Mouse (Mus musculus): ENCODE measurements around the gene Gpr150.

Gene Gpr150

DNA sequence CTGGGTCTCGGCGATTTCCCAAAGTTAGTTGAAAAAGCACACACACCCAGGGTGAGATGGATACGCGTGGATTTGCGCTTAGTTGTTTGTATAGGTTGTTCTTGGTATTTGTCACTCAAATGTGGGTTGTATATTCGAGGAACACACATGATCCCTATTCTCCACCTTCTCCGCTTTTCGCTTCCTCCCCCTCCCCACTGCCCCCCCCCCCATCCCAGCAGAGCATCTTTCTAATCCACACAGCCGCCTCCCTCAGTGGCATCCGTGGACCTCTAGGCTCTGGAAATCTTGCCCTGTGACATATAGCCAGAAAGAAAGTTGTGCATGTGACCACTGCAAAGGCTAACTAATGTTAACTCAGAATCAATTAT, at the start of gene Gpr150:
Gene Gpr150, minus strand, starts transcription at position 101 of the 371 bp plus-strand sequence.
- DNase-seq, result no peak

- DNase-seq, result no peak
These were observed 45.2 kb upstream of the Gpr150 start for GRCm38 (mm10) chr13:76101989-76102388.

DNA sequence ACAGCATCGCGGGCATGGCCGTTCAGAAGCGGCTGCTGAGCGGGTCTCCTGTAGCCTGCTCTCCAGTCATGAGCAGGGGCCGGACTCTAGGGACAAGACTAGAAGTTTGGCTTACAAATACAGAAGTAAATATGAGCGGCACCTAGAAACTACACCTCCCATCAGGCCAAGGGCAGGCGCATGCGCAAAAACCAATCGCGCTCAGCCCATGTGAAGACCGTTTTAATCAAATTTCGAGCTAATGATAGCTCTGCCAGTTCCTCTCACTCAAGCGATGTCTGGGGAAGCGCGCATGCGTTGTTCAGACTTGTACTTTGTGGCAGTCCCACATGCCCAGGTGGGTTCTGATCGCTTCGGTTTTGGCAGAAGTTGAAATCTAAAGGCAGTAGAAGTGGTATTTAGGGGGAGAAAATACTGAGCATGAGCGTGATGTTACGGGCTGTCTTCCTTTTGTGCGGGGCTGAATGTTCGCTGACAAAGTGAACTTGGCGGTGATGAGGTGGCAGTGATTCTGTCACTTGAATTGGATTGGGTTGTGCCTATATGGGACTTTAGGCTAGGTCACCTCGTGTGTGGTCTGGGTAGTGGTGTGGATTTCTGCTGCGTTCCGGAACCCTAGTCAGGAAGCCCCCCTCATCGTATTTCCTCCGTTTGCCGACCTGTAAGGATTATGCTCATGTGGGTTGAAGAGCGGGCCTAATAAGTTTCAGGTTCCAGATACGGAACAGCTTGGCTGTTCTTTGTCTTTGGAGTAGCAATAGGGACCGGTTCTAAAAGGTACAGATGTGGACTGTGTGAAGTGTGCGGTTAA, 41.9 kb upstream of the Gpr150 start, which contains the start of the genes Arsk and Ttc37:
Gene Arsk, minus strand, starts transcription at position 168 of the 811 bp plus-strand sequence.
Gene Ttc37, plus strand, starts transcription at position 242 of the 811 bp plus-strand sequence.
- DNase-seq, result peak; percentile 93 to 94

DNA sequence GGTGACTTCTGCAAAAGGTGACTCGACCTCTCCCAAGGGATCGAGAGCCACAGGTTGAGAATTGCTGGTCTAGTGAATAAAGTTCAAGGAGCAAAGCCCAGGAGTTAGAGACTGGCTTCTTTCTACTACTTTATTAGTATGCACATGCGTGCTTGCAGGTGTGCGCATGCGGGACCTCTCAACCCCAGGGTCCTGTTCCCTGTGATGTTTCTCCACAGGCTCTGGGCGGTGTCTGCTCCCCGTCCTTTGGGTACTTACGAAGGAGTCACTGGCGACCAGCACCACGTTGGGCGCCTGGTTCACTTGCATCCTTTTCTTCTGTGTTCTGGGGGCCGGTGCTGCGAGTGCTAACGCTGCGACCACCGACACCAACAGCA, 41.3 kb upstream of the Gpr150 start:
- DNase-seq, result peak in 1 of 2 experiments; percentile 54

DNA sequence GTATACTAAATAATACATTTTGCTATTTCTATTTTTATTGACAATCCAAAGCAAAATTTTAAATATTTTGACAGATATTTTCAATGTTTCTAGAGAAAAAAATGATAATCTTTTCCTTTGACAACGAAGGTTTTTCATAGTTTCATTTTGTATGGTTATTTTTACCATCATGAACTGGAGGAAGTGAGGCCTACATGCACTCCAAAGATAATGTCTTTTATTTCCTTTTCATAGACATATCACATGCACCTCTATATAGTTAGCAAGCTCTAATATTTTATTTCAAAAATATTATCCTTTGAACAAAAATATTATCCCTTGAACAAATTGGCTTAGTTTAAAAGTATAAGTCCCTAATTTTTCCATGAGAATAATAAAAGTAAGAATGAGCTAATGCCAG, 17.5 kb upstream of the Gpr150 start:
- DNase-seq, result no peak

DNA sequence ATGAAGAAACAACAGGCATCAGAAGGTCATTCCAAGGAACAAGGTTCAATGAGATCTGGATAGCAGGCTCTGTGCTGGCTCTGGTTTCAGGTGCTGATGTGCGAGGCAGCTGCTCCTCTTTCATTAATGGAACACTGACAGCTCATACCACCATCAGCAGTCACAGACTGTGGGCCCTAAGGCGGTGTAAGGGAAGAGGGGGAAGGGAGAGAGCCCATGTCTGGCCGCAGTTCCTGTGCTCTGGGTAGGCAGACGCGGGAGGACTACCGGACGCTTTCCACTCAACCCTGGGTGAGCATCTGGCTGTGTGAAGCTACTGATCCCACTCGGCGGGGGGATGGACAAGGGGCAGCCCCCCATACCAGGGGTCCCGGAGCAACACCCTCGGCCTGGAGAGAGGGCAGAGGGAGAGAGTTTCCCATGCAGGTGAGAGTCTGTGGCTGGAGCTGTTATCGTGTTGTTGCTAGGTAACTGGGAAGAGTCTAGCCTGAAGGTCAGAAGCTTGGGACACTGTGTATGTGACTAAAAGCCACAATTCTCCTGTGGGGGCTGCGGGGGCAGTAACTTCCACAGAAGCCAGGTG, 7.7 kb upstream of the Gpr150 start:
- DNase-seq, result no peak

GRCm38 (mm10) chr13:76063548-76063947, 6.8 kb upstream of the Gpr150 start:
- no peak for DNase-seq

- no peak for DNase-seq
These were observed 5.8 kb upstream of the Gpr150 start for GRCm38 (mm10) chr13:76062569-76062968.

DNA sequence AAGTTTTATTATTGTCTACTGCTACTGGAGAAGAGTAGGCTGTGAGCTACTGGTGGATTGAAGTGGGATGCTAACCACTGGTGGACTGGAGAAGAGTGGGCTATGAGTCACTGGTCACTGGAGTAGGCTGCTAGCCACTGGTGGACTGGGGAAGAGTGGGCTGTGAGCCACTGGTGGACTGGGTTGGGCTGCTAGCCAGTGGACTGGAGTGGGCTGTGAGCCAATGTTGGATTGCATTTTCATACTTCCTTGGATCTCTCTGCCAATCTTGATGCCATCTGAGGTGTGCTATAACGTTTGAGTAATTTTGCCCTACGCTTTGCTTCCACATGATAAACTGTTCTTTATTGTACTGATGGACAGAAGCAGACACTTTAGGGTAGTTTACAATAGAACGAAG, 5.3 kb upstream of the Gpr150 start:
- DNase-seq, result no peak

- no peak for DNase-seq
These were observed 2.8 kb upstream of the Gpr150 start for GRCm38 (mm10) chr13:76059591-76059990.

DNA sequence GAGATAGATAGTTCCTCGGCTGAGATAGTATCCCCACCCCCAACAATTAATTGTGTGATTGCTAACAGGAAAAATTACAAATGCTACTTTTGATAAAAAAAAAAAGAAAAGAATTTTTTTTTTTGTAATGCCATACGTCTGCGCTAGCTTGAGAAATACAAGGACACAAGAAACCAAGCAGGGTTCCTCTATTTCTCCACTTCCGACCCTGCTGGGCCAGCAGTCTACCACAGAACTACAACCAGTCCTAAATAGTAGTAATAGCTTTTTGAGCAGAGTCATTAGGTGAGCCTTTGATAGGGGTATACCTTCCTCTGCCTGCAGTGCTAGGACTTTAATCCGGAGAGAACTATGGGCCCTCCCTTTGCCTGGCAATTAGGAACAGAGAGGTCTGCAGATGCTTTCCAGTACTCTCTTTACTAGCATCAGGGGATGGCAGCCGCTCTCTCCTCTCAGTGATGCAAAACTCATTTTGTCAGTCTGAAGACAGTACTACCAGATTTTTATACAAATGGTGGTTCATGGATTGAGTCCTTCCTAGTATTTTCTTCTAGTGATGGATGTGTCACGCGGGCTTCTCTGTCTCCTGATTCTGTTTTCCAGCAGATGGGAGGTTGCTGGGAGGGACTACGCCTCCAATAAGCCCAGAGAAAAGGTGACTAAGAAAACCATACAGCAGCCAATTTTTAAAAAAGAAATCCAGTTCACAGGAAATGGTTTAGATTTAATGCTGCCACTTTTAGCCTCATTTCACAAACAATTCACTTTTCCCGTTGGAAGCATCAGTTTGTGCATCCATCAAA, 672 bp upstream of the Gpr150 start:
- no peak for DNase-seq

- peak; percentile 82 to 91 for DNase-seq
These were observed 503 bp downstream of the Gpr150 start for GRCm38 (mm10) chr13:76056261-76056724.

DNA sequence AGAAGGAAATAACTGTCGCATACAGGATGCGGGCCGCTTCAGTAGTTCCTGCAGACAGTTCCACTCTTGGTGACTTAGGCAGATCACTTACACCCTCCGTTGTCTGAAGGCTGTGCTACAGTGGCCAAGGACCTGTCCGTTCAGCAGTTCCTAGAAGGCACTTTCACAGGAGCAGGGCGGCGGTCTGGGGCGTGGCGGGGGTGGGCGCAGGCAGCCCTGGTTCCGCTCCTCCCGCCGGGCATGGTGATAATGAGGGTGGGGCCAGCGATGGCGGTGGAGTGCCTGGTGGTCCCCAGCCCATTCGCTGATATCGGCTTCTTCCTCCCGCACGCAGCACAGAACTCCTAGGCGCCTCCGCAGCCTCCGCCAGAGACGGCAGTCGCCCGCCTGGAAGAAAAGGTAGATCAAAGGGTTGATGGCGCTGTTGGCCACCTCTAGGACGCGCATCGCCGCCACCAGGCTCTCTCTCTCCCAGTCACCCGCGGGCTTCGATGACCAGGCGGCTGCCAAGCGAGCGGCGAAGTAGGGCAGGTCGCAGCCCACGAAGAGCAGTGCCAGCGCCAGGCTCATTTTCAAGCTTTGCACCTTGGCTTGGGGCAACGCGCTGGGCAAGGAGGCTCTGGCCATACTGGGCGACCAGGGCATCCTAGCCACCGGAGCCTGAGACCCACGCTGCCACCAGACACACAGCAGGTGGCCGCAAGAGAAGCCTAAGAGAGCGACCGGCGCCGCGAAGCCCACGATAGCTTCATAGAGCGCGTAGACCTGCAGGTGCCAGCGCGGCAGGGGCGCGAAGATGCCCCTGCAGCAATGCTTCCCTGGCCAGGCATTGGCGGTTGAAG, 1.2 kb downstream of the Gpr150 start:
- DNase-seq, result peak; percentile 76 to 78

GRCm38 (mm10) chr13:76044971-76045370, 11.8 kb downstream of the Gpr150 start:
- no peak for DNase-seq

DNA sequence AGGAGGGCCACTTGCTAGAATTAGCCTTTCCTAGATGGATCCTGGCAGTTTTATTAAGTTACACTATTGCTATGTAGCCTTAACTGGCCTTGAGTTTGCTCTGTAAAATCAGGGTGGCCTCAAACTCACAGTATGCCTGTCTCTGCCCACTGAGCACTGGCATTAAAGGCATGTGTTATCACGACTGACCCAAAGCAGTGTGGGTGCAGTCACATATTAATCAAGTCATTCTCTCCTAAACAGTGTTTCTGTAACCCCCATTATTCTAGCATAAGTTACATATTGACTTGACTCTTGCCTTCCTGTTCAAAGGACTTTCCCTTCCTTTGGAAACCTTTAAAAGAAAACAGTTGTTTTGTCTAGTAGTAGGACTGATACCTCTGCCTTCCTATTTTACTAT, 14.3 kb downstream of the Gpr150 start:
- no peak for DNase-seq

DNA sequence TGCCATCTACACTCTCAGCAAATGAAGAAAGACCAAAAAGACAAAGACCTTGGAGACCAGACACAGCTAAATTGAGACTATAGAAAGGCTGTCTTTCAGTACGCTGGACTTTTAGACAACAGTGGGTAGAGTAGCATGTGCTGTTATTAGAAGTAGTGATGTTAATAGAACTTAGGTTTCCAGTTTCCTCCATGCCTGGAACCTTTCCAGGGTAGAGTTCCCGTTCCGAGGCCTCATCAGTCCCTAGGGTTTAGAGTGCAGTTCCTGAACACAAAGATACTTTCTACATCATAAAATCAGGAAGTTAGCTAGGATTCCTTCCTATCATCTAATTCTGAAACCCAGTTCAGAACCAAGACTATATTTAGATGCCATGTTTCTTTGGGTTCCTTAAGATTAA, 32.2 kb downstream of the Gpr150 start:
- DNase-seq, result no peak

DNA sequence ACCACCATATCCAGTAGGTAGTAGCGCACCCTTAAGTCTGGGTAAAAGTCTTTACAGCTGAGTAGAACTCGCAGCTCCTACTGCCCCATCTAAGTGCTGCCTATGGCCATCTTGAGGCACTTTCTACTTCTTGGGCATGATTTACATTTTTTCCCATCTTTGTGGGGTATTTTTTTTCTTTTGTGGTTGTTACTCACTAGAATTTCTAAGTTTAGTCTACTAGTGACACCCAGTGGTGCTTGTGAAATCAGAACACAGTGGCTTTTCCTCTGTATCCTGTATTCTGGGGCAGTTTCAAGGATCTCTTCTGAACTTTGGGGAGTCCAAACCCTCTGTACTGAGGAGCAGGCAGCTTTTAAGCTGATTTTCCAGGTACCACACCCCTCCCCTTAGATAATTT, 35.0 kb downstream of the Gpr150 start:
- no peak for DNase-seq

GRCm38 (mm10) chr13:76018844-76019400, 37.9 kb downstream of the Gpr150 start:
- peak in 1 of 2 experiments; percentile 9 for DNase-seq

GRCm38 (mm10) chr13:76017974-76018843, 38.6 kb downstream of the Gpr150 start, which contains the start of gene Rfesd:
Rfesd (minus strand) TSS chr13:76018719.
- peak; percentile 93 to 95 for DNase-seq

DNA sequence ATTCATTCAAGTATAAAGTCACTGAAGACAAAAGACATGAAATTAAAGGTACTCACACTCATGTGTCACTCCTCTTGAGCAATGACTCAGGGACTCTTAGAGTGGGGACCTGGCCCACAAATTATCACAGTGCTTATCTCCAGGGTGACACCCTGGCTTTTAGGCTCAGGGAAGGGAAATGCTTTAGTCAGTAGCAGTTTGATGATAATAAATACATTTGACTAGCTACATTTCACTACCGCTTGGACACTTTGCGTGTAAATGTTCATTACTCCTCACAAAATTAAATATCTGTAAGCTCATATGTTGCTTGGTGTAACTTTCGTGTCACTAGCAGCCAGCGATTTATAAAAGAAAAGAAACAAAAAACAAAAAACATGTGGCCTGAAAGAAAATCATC, 39.3 kb downstream of the Gpr150 start:
- DNase-seq, result peak in 1 of 2 experiments; percentile 10

GRCm38 (mm10) chr13:76014511-76014910, 42.3 kb downstream of the Gpr150 start:
- DNase-seq, result no peak
